Mouse (Mus musculus): ENCODE measurements at regions not wholly inside any gene's neighbourhood (a gene's known extent, or its start where the extent isn't known, plus 50 kb on each side); places are given as distances from the start of the nearest gene placed in this dataset.

GRCm38 (mm10) chr13:112236956-112237355, 51.3 kb upstream of the Ankrd55 start:
- no peak for DNase-seq
- intact Hi-C loops (cut with DNase I; ENCODE audit: low total_unique reads): no loop called here

GRCm38 (mm10) chr13:112237377-112237776, 50.9 kb upstream of the Ankrd55 start:
- intact Hi-C loops (cut with DNase I; ENCODE audit: low total_unique reads): no loop called here
- no peak for DNase-seq

- intact Hi-C loops (cut with DNase I; ENCODE audit: low total_unique reads): no loop called here
- DNase-seq: peak; percentile 23
These were observed 50.3 kb upstream of the Ankrd55 start for GRCm38 (mm10) chr13:112237917-112238316.

Data from gastrocnemius, postnatal 14 days (tissue).